ENCODE assay signal across 8 mouse cellular contexts in genomic region chr9:55325564-55326514, GRCm38 (mm10). TPM values are rescaled to one million over a fixed set of nuclear protein-coding genes. Genes with fewer than 3 reads are reported as not detected.
A peak's percentile ranks its signal among the peaks of the same experiment; 100 is the strongest.
DNase-seq lines count a peak whose midpoint lies in the region; ATAC-seq lines count a peak whose summit lies in the region.

No protein-coding gene starts in this region.

- no peaks in the 10 kb centered on the region for H3K36me3 ChIP-seq in lung, embryonic 16.5 days (ENCODE audit: control insufficient read depth, insufficient read depth, low read length)
- H3K36me3 ChIP-seq in embryonic facial prominence, embryonic 11.5 days (replicated peaks; ENCODE audit: control insufficient read depth, insufficient read depth, low read depth, low read length): no peaks in the 10 kb centered on the region
- H3K36me3 ChIP-seq in intestine, embryonic 16.5 days (ENCODE audit: control insufficient read depth, insufficient read depth, low read length): no peaks in the 10 kb centered on the region
- no peaks in the 10 kb centered on the region for H3K36me3 ChIP-seq in neural tube, embryonic 15.5 days

- H3K9me3 ChIP-seq in lung, embryonic 16.5 days (ENCODE audit: control insufficient read depth, low read length): no peaks in the 10 kb centered on the region
- H3K9me3 ChIP-seq in embryonic facial prominence, embryonic 11.5 days (replicated peaks; ENCODE audit: control insufficient read depth, low read length): no peaks in the 10 kb centered on the region
- no peaks in the 10 kb centered on the region for H3K9me3 ChIP-seq in intestine, embryonic 16.5 days (ENCODE audit: control insufficient read depth, low read length)
- no peaks in the 10 kb centered on the region for H3K9me3 ChIP-seq in neural tube, embryonic 15.5 days (replicated peaks)

- peak overlapping the region; percentile 96 for H3K4me2 ChIP-seq in lung, embryonic 16.5 days (ENCODE audit: low read depth, low read length)
- peak overlapping the region; percentile 88 for H3K4me2 ChIP-seq in embryonic facial prominence, embryonic 11.5 days (ENCODE audit: low read depth, low read length)
- H3K4me2 ChIP-seq in intestine, embryonic 16.5 days (ENCODE audit: low read depth, low read length): peak overlapping the region; percentile 90
- H3K4me2 ChIP-seq in neural tube, embryonic 15.5 days: peak overlapping the region; percentile 76

- DNase-seq in lung, postnatal 4 days: no peak
- DNase-seq in embryonic facial prominence, embryonic 11.5 days (ENCODE audit: low spot score): peak; percentile 23
- DNase-seq in thymus, postnatal 4 days: no peak
- DNase-seq in layer of hippocampus, adult 9-11 months: no peak
- DNase-seq in spleen, postnatal 14 days (ENCODE audit: low spot score in 2 of 2): no peak

- peaks cover 5% of the 10 kb centered on the region for H3K4me1 ChIP-seq in lung, embryonic 16.5 days (replicated peaks; ENCODE audit: control insufficient read depth, insufficient read depth, low read length)
- no peaks in the 10 kb centered on the region for H3K4me1 ChIP-seq in embryonic facial prominence, embryonic 11.5 days (ENCODE audit: control insufficient read depth, insufficient read depth, low read length)
- no peaks in the 10 kb centered on the region for H3K4me1 ChIP-seq in intestine, embryonic 16.5 days (ENCODE audit: control insufficient read depth, insufficient read depth, low read length)
- H3K4me1 ChIP-seq in neural tube, embryonic 15.5 days: peaks cover 21% of the 10 kb centered on the region

- H3K4me3 ChIP-seq in lung, embryonic 16.5 days (ENCODE audit: low read length): peak overlapping the region; percentile 77
- peak overlapping the region; percentile 63 for H3K4me3 ChIP-seq in embryonic facial prominence, embryonic 11.5 days (ENCODE audit: low read depth, low read length)
- H3K4me3 ChIP-seq in intestine, embryonic 16.5 days (ENCODE audit: low read length): peak overlapping the region; percentile 81
- peak overlapping the region; percentile 77 for H3K4me3 ChIP-seq in neural tube, embryonic 15.5 days (replicated peaks)

- 14% methylated on average over 18 of the region's 18 CpGs for WGBS in lung, embryonic 16.5 days
- 15% methylated on average over 18 of the region's 18 CpGs for WGBS in embryonic facial prominence, embryonic 11.5 days
- 18% methylated on average over 18 of the region's 18 CpGs for WGBS in intestine, embryonic 16.5 days
- 16% methylated on average over 18 of the region's 18 CpGs for WGBS in neural tube, embryonic 15.5 days

- no peak for ATAC-seq in lung, embryonic 16.5 days (ENCODE audit: low read depth)
- ATAC-seq in embryonic facial prominence, embryonic 11.5 days (replicated peaks; ENCODE audit: insufficient number of reproducible peaks, low FRiP score, low TSS enrichment, low read depth): no peak
- ATAC-seq in intestine, embryonic 16.5 days: no peak; the same call in 1 of the 2 replicates
- no peak; the same call in 1 of the 2 replicates for ATAC-seq in neural tube, embryonic 15.5 days (ENCODE audit: low FRiP score)

- H3K9ac ChIP-seq in lung, embryonic 16.5 days (ENCODE audit: low read length): peak overlapping the region; percentile 79
- peak overlapping the region; percentile 66 for H3K9ac ChIP-seq in embryonic facial prominence, embryonic 11.5 days (replicated peaks; ENCODE audit: low read length)
- H3K9ac ChIP-seq in intestine, embryonic 16.5 days (ENCODE audit: low read depth, low read length): peak overlapping the region; percentile 85
- H3K9ac ChIP-seq in neural tube, embryonic 15.5 days (replicated peaks): peak overlapping the region; percentile 78

- peaks cover 31% of the 10 kb centered on the region for H3K27me3 ChIP-seq in lung, embryonic 16.5 days (ENCODE audit: control insufficient read depth, insufficient read depth, low read depth, low read length)
- H3K27me3 ChIP-seq in embryonic facial prominence, embryonic 11.5 days (ENCODE audit: control insufficient read depth, insufficient read depth, low read length): peaks cover 17% of the 10 kb centered on the region
- H3K27me3 ChIP-seq in intestine, embryonic 16.5 days (replicated peaks; ENCODE audit: control insufficient read depth, insufficient read depth, low read length): peaks cover 20% of the 10 kb centered on the region
- 0 out of 2 replicates have a peak, but pooled peaks cover 10% of the 10 kb centered on the region for H3K27me3 ChIP-seq in neural tube, embryonic 15.5 days (replicated peaks)

- H3K27ac ChIP-seq in lung, embryonic 16.5 days (ENCODE audit: low read length): no peak overlapping the region
- no peak overlapping the region for H3K27ac ChIP-seq in embryonic facial prominence, embryonic 11.5 days (replicated peaks; ENCODE audit: low read depth, low read length)
- no peak overlapping the region for H3K27ac ChIP-seq in intestine, embryonic 16.5 days (ENCODE audit: low read length)
- H3K27ac ChIP-seq in neural tube, embryonic 15.5 days (replicated peaks): peak overlapping the region; percentile 83

RNA-seq across cellular contexts. Expression of gene Nrg4, which starts 0.8 kb away (rescaled TPM):
- polyA plus RNA-seq in lung, embryonic 16.5 days (2015; fragmentation: Nextera tagmentation; extraction: Ambion mirVana): 0.93 and 1.5 TPM in 2 replicates
- polyA plus RNA-seq in embryonic facial prominence, embryonic 11.5 days (2014; fragmentation: Nextera tagmentation; extraction: Ambion mirVana): 0.81 and 1.4 TPM in 2 replicates
- 0.88 and 1.2 TPM in 2 replicates for polyA plus RNA-seq in intestine, embryonic 16.5 days (2015; fragmentation: Nextera tagmentation; extraction: Ambion mirVana)
- polyA plus RNA-seq in neural tube, embryonic 15.5 days (2015; fragmentation: Nextera tagmentation; extraction: Ambion mirVana): 1.4 TPM in 2 replicates

RNA-seq across cellular contexts. Expression of gene Tmem266, which starts 0.9 kb away (rescaled TPM):
- 0.20 and 0.30 TPM in 2 replicates for polyA plus RNA-seq in lung, embryonic 16.5 days (2015; fragmentation: Nextera tagmentation; extraction: Ambion mirVana)
- polyA plus RNA-seq in embryonic facial prominence, embryonic 11.5 days (2014; fragmentation: Nextera tagmentation; extraction: Ambion mirVana): 0.17 and 0.40 TPM in 2 replicates
- polyA plus RNA-seq in intestine, embryonic 16.5 days (2015; fragmentation: Nextera tagmentation; extraction: Ambion mirVana): 0.71 and 0.93 TPM in 2 replicates
- polyA plus RNA-seq in neural tube, embryonic 15.5 days (2015; fragmentation: Nextera tagmentation; extraction: Ambion mirVana): 5.0 and 5.4 TPM in 2 replicates
